Mouse (Mus musculus) limb, embryonic 12.5 days (tissue): ENCODE measurements around the gene Hmgn2. TPM values are rescaled to one million over a fixed set of nuclear protein-coding genes. Genes with fewer than 3 reads are reported as not detected.

Experiments used
- polyA plus RNA-seq: library from polyadenylated mRNA; unstranded; fragments of >200 nt; fragmentation: Nextera tagmentation; extraction: Ambion mirVana; gene quantifications from 2 replicates; pipeline ENCODE4 v1.2.1, GENCODE M21; 2016

Hmgn2 gene
- polyA plus RNA-seq, 1 experiment from 2014 or later, result 3,165 TPM

Other genes starting within 250 kb of the Hmgn2 start
- 39.6 and 41.6 TPM in 2 replicates for gene Arid1a, start 211.9 kb downstream of the Hmgn2 start, polyA plus RNA-seq
- gene Rps6ka1, start 80.9 kb downstream of the Hmgn2 start, polyA plus RNA-seq, result 47.9 and 50.0 TPM in 2 replicates
- gene Dhdds, start 32.3 kb upstream of the Hmgn2 start, polyA plus RNA-seq, result 40.4 and 49.7 TPM in 2 replicates
- gene Lin28a, start 50.2 kb upstream of the Hmgn2 start, polyA plus RNA-seq, result 0.42 and 0.51 TPM in 2 replicates
- gene Zfp683, start 85.2 kb upstream of the Hmgn2 start, polyA plus RNA-seq, result not detected in 2 replicates
- 5.6 and 6.1 TPM in 2 replicates for gene Crybg2, start 92.2 kb upstream of the Hmgn2 start, polyA plus RNA-seq
- 7.7 and 7.9 TPM in 2 replicates for gene Cd52, start 126.4 kb upstream of the Hmgn2 start, polyA plus RNA-seq
- 9.6 and 10.4 TPM in 2 replicates for gene Ubxn11, start 133.9 kb upstream of the Hmgn2 start, polyA plus RNA-seq
- 318 and 336 TPM in 2 replicates for gene Sh3bgrl3, start 160.1 kb upstream of the Hmgn2 start, polyA plus RNA-seq
- gene Cep85, start 218.5 kb upstream of the Hmgn2 start, polyA plus RNA-seq, result 36.4 and 38.3 TPM in 2 replicates
- gene Gm7534, start 234.4 kb upstream of the Hmgn2 start, polyA plus RNA-seq, result not detected in 2 replicates